Mouse (Mus musculus): ENCODE results near the gene Zfp827. TPM values are rescaled to one million over a fixed set of nuclear protein-coding genes. Genes with fewer than 3 reads are reported as not detected.
"Not testable (repeated sequence)": the region's sequence is repeated elsewhere in the genome, so short reads cannot be mapped to it uniquely, and the experiment has no call there.

The Zfp827 gene
- polyA plus RNA-seq, 1 experiment from 2014 or later, result 7.9 TPM

GRCm38 (mm10) chr8:79121614-79122013 lies 93.4 kb downstream of the Zfp827 start:
- H3K4me2 ChIP-seq, result no peak overlapping the region
- no peak overlapping the region for H3K27ac ChIP-seq
- peaks cover 73% of the 10 kb centered on the region for H3K36me3 ChIP-seq
- H3K4me1 ChIP-seq, result no peaks in the 10 kb centered on the region
- H3K27me3 ChIP-seq, result no peaks in the 10 kb centered on the region
- ATAC-seq (replicated peaks; ENCODE audit: low FRiP score), result no peak
- H3K9ac ChIP-seq, result no peak overlapping the region
- H3K9me3 ChIP-seq (replicated peaks), result no peaks in the 10 kb centered on the region
- 62% methylated on average over 1 of the region's 1 CpGs for WGBS
- H3K4me3 ChIP-seq (replicated peaks), result no peak overlapping the region

- Histone ChIP-seq H3K27me3 (no peaks in the 10 kb centered on the region), H3K4me1 (no peaks in the 10 kb centered on the region), H3K9me3 (replicated peaks) (no peaks in the 10 kb centered on the region), H3K9ac (no peak overlapping the region), H3K36me3 (peaks cover 69% of the 10 kb centered on the region), H3K4me3 (replicated peaks) (no peak overlapping the region), H3K4me2 (no peak overlapping the region), H3K27ac (no peak overlapping the region)
- WGBS, result 73% methylated on average over 4 of the region's 4 CpGs
- no peak for ATAC-seq (replicated peaks; ENCODE audit: low FRiP score)
These were observed 96.0 kb downstream of the Zfp827 start for GRCm38 (mm10) chr8:79124231-79124630.

GRCm38 (mm10) chr8:79127211-79127816 lies 99.1 kb downstream of the Zfp827 start:
- no peaks in the 10 kb centered on the region for H3K27me3 ChIP-seq
- 85% methylated on average over 7 of the region's 7 CpGs for WGBS
- no peak overlapping the region for H3K9ac ChIP-seq
- H3K4me1 ChIP-seq, result no peaks in the 10 kb centered on the region
- ATAC-seq (replicated peaks; ENCODE audit: low FRiP score), result no peak
- no peak overlapping the region for H3K4me3 ChIP-seq (replicated peaks)
- H3K9me3 ChIP-seq (replicated peaks), result no peaks in the 10 kb centered on the region
- no peak overlapping the region for H3K27ac ChIP-seq
- no peak overlapping the region for H3K4me2 ChIP-seq
- H3K36me3 ChIP-seq, result peaks cover 63% of the 10 kb centered on the region

GRCm38 (mm10) chr8:79128534-79128933 lies 100.3 kb downstream of the Zfp827 start:
- H3K9ac ChIP-seq; ATAC-seq (replicated peaks; ENCODE audit: low FRiP score); H3K9me3 ChIP-seq (replicated peaks); H3K4me3 ChIP-seq (replicated peaks); H3K27me3 ChIP-seq; H3K4me1 ChIP-seq; H3K4me2 ChIP-seq; H3K27ac ChIP-seq: not testable (repeated sequence)
- 96% methylated on average over 4 of the region's 4 CpGs for WGBS
- H3K36me3 ChIP-seq, result peaks cover 62% of the 10 kb centered on the region

GRCm38 (mm10) chr8:79139614-79140013 lies 111.4 kb downstream of the Zfp827 start:
- H3K9ac ChIP-seq, result no peak overlapping the region
- 95% methylated on average over 4 of the region's 4 CpGs for WGBS
- H3K36me3 ChIP-seq, result peaks cover 61% of the 10 kb centered on the region
- H3K27me3 ChIP-seq, result no peaks in the 10 kb centered on the region
- no peak overlapping the region for H3K4me3 ChIP-seq (replicated peaks)
- no peak for ATAC-seq (replicated peaks; ENCODE audit: low FRiP score)
- no peak overlapping the region for H3K27ac ChIP-seq
- no peaks in the 10 kb centered on the region for H3K9me3 ChIP-seq (replicated peaks)
- H3K4me1 ChIP-seq, result no peaks in the 10 kb centered on the region
- no peak overlapping the region for H3K4me2 ChIP-seq

- WGBS, result 90% methylated on average over 8 of the region's 8 CpGs
- Histone ChIP-seq H3K9me3 (replicated peaks) (no peaks in the 10 kb centered on the region), H3K4me1 (no peaks in the 10 kb centered on the region), H3K4me3 (replicated peaks) (no peak overlapping the region), H3K27me3 (no peaks in the 10 kb centered on the region), H3K4me2 (no peak overlapping the region), H3K27ac (no peak overlapping the region), H3K36me3 (peaks cover 63% of the 10 kb centered on the region), H3K9ac (no peak overlapping the region)
- ATAC-seq (replicated peaks; ENCODE audit: low FRiP score), result no peak
These were observed 112.7 kb downstream of the Zfp827 start for GRCm38 (mm10) chr8:79140981-79141380.

GRCm38 (mm10) chr8:79141592-79141991 lies 113.4 kb downstream of the Zfp827 start:
- H3K4me2 ChIP-seq, result no peak overlapping the region
- H3K4me3 ChIP-seq (replicated peaks), result no peak overlapping the region
- no peaks in the 10 kb centered on the region for H3K9me3 ChIP-seq (replicated peaks)
- no peaks in the 10 kb centered on the region for H3K27me3 ChIP-seq
- ATAC-seq (replicated peaks; ENCODE audit: low FRiP score), result no peak
- H3K9ac ChIP-seq, result no peak overlapping the region
- H3K36me3 ChIP-seq, result peaks cover 57% of the 10 kb centered on the region
- H3K4me1 ChIP-seq, result no peaks in the 10 kb centered on the region
- WGBS, result 72% methylated on average over 11 of the region's 11 CpGs
- H3K27ac ChIP-seq, result no peak overlapping the region

- Histone ChIP-seq H3K27ac (no peak overlapping the region), H3K4me1 (no peaks in the 10 kb centered on the region), H3K9ac (no peak overlapping the region), H3K9me3 (replicated peaks) (no peaks in the 10 kb centered on the region), H3K4me2 (no peak overlapping the region), H3K4me3 (replicated peaks) (no peak overlapping the region), H3K27me3 (no peaks in the 10 kb centered on the region), H3K36me3 (peaks cover 41% of the 10 kb centered on the region)
- WGBS, result 95% methylated on average over 3 of the region's 3 CpGs
- no peak for ATAC-seq (replicated peaks; ENCODE audit: low FRiP score)
These were observed 115.5 kb downstream of the Zfp827 start for GRCm38 (mm10) chr8:79143729-79144128.

- Histone ChIP-seq H3K27me3 (no peaks in the 10 kb centered on the region), H3K9me3 (replicated peaks) (no peaks in the 10 kb centered on the region), H3K4me3 (replicated peaks) (no peak overlapping the region), H3K36me3 (peaks cover 37% of the 10 kb centered on the region), H3K4me1 (no peaks in the 10 kb centered on the region), H3K4me2 (no peak overlapping the region), H3K9ac (no peak overlapping the region), H3K27ac (no peak overlapping the region)
- WGBS, result 84% methylated on average over 8 of the region's 8 CpGs
- ATAC-seq (replicated peaks; ENCODE audit: low FRiP score), result no peak
These were observed 117.0 kb downstream of the Zfp827 start for GRCm38 (mm10) chr8:79145210-79145609.

GRCm38 (mm10) chr8:79145626-79146025 lies 117.4 kb downstream of the Zfp827 start:
- Histone ChIP-seq H3K4me1 (no peaks in the 10 kb centered on the region), H3K9ac (no peak overlapping the region), H3K27me3 (no peaks in the 10 kb centered on the region), H3K4me2 (no peak overlapping the region), H3K36me3 (peaks cover 37% of the 10 kb centered on the region), H3K4me3 (replicated peaks) (no peak overlapping the region), H3K9me3 (replicated peaks) (no peaks in the 10 kb centered on the region), H3K27ac (no peak overlapping the region)
- WGBS, result 92% methylated on average over 10 of the region's 10 CpGs
- no peak for ATAC-seq (replicated peaks; ENCODE audit: low FRiP score)

- Histone ChIP-seq H3K27ac (no peak overlapping the region), H3K36me3 (peaks cover 36% of the 10 kb centered on the region), H3K9me3 (replicated peaks) (no peaks in the 10 kb centered on the region), H3K9ac (no peak overlapping the region), H3K4me2 (no peak overlapping the region), H3K4me3 (replicated peaks) (no peak overlapping the region), H3K27me3 (no peaks in the 10 kb centered on the region), H3K4me1 (no peaks in the 10 kb centered on the region)
- WGBS, result 89% methylated on average over 10 of the region's 10 CpGs
- ATAC-seq (replicated peaks; ENCODE audit: low FRiP score), result no peak
These were observed 120.6 kb downstream of the Zfp827 start for GRCm38 (mm10) chr8:79148799-79149198.

- 90% methylated on average over 10 of the region's 10 CpGs for WGBS
- no peak overlapping the region for H3K9ac ChIP-seq
- peaks cover 33% of the 10 kb centered on the region; the same call in 1 of the 2 replicates for H3K36me3 ChIP-seq
- no peak for ATAC-seq (replicated peaks; ENCODE audit: low FRiP score)
- no peak overlapping the region for H3K4me2 ChIP-seq
- H3K4me1 ChIP-seq, result no peaks in the 10 kb centered on the region
- H3K27me3 ChIP-seq, result no peaks in the 10 kb centered on the region
- no peaks in the 10 kb centered on the region for H3K9me3 ChIP-seq (replicated peaks)
- H3K4me3 ChIP-seq (replicated peaks), result no peak overlapping the region
- no peak overlapping the region for H3K27ac ChIP-seq
These were observed 121.6 kb downstream of the Zfp827 start for GRCm38 (mm10) chr8:79149880-79150279.

GRCm38 (mm10) chr8:79150544-79151192 lies 122.4 kb downstream of the Zfp827 start:
- H3K27ac ChIP-seq, result no peak overlapping the region
- H3K4me3 ChIP-seq (replicated peaks), result no peak overlapping the region
- no peak overlapping the region for H3K9ac ChIP-seq
- H3K4me2 ChIP-seq, result no peak overlapping the region
- peaks cover 27% of the 10 kb centered on the region; the same call in 1 of the 2 replicates for H3K36me3 ChIP-seq
- no peaks in the 10 kb centered on the region for H3K4me1 ChIP-seq
- ATAC-seq (replicated peaks; ENCODE audit: low FRiP score), result no peak
- no peaks in the 10 kb centered on the region for H3K27me3 ChIP-seq
- no peaks in the 10 kb centered on the region for H3K9me3 ChIP-seq (replicated peaks)
- 74% methylated on average over 11 of the region's 11 CpGs for WGBS
